Mouse (Mus musculus) kidney, postnatal 0 days (tissue): ENCODE measurements around the gene Gm15262. TPM values are rescaled to one million over a fixed set of nuclear protein-coding genes. Genes with fewer than 3 reads are reported as not detected.
A peak's percentile ranks its signal among the peaks of the same experiment; 100 is the strongest.
"Not testable (repeated sequence)": the region's sequence is repeated elsewhere in the genome, so short reads cannot be mapped to it uniquely, and the experiment has no call there.

Source experiments
- ATAC-seq: fragments of 200-750 bp; cut with Nextera tagmentation; replicated peaks from 2 replicates; pipeline ENCODE4 v1.8.0; 2017; ENCODE audit warnings: low read depth, moderate number of reproducible peaks, moderate TSS enrichment, moderate library complexity; ENCODE audit not compliant: low FRiP score
- DNase-seq: peaks from one replicate; pipeline ENCODE4 v3.0.0-alpha.2; 2016; ENCODE audit warnings: low spot score
- H3K27ac ChIP-seq: fragments of 300-500 bp; sonication (generic); 2 replicates; pipeline ENCODE4 v1.5.1; 2014; ENCODE audit warnings: mild to moderate bottlenecking
- H3K27me3 ChIP-seq: fragments of 300-500 bp; sonication (generic); 2 replicates; pipeline ENCODE4 v1.6.1; 2014; ENCODE audit warnings: low read length, mixed read lengths; ENCODE audit not compliant: insufficient read depth
- H3K36me3 ChIP-seq: fragments of 300-500 bp; sonication (generic); 2 replicates; pipeline ENCODE4 v1.6.1; 2014; ENCODE audit warnings: low read length, mixed read lengths; ENCODE audit not compliant: insufficient read depth
- H3K4me1 ChIP-seq: fragments of 300-500 bp; sonication (generic); replicated peaks from 2 replicates; pipeline ENCODE4 v1.6.1; 2014; ENCODE audit warnings: antibody characterized with exemption, low read length, mixed read lengths; ENCODE audit not compliant: insufficient read depth
- H3K4me2 ChIP-seq: fragments of 300-500 bp; sonication (generic); 2 replicates; pipeline ENCODE4 v1.6.1; 2014; ENCODE audit warnings: mild to moderate bottlenecking, low read length, moderate library complexity, mixed read lengths
- H3K4me3 ChIP-seq: fragments of 300-500 bp; sonication (generic); replicated peaks from 2 replicates; pipeline ENCODE4 v1.5.1; 2014; ENCODE audit warnings: low read depth, low read length
- H3K9ac ChIP-seq: fragments of 300-500 bp; sonication (generic); 2 replicates; pipeline ENCODE4 v1.6.1; 2014; ENCODE audit warnings: low read depth, low read length
- H3K9me3 ChIP-seq: fragments of 300-500 bp; sonication (generic); replicated peaks from 2 replicates; pipeline ENCODE4 v1.6.1; 2016; ENCODE audit warnings: low read length, inconsistent platforms, mixed read lengths
- CTCF ChIP-seq: IDR thresholded peaks from 2 replicates; pipeline ENCODE4 v1.5.1; 2016; ENCODE audit warnings: antibody characterized with exemption, low read depth, mild to moderate bottlenecking, moderate library complexity
- WGBS: fragments of 180-500 bp; shearing (Covaris S2); extraction: QIAGEN DNeasy Blood & Tissue Kit; methylation state at CpG from one replicate; pipeline ENCODE4 v1.1.7; 2014; 5-methylcytosine and 5-hydroxymethylcytosine counted together
- polyA plus RNA-seq: library from polyadenylated mRNA; unstranded; fragments of >200 nt; fragmentation: Nextera tagmentation; extraction: Ambion mirVana; gene quantifications from 2 replicates; pipeline ENCODE4 v1.2.1, GENCODE M21; 2015

Gm15262 gene
- polyA plus RNA-seq: not detected in 2 replicates

DNA sequence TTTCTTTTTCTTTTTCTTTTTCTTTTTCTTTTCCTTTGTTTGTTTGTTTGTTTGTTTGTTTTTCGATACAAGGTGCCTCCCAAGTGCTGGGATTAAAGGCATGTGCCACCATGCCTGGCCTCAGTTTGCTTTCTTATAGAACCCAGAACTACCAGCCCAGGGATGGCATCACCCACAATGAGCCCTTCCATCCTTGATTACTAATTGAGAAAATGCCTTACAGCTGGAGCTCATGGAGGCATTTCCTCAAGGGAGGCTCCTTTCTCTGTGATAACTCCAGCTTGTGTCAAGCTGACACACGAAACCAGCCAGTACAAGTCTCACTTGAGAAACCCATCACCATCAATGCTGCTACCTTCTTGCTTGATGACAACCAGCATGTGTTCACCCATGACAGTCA, at the start of gene Gm15262:
TSS of gene Gm15262 (plus strand) at position 301 of the 400 bp plus-strand sequence.
- 73% methylated on average over 2 of the region's 2 CpGs for WGBS
- H3K9me3 ChIP-seq, H3K4me2 ChIP-seq, H3K4me1 ChIP-seq, ATAC-seq, H3K36me3 ChIP-seq, DNase-seq, H3K27ac ChIP-seq, H3K9ac ChIP-seq, H3K27me3 ChIP-seq, H3K4me3 ChIP-seq: not testable (repeated sequence)

DNA sequence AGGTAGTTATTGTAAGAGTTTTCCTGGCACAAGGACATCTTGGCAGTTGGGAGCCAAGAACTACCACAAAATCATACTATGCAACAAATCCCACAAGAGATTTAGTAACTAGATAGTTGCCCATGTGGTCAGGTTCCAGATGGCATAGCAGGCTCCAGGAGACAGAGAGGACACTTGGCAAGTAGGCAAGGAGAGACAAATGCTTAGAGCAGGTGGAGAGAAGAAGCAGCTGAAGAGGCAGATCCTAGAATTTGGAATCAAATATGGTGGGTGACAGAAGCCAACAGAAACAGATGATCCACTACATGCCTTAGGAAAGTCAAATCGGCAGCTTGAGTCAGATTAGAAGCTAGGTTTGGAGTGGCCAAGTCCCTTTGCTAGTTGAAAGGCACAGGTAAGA, 20.9 kb downstream of the Gm15262 start:
- Histone ChIP-seq H3K9me3 (no peaks in the 10 kb centered on the region), H3K4me2 (no peak overlapping the region), H3K36me3 (no peaks in the 10 kb centered on the region), H3K4me3 (no peak overlapping the region), H3K27ac (no peak overlapping the region), H3K9ac (no peak overlapping the region), H3K4me1 (no peaks in the 10 kb centered on the region), H3K27me3 (no peaks in the 10 kb centered on the region)
- DNase-seq (no peak), ATAC-seq (no peak)
- WGBS: 80% methylated on average over 1 of the region's 1 CpGs
- no peak for TF ChIP-seq CTCF

DNA sequence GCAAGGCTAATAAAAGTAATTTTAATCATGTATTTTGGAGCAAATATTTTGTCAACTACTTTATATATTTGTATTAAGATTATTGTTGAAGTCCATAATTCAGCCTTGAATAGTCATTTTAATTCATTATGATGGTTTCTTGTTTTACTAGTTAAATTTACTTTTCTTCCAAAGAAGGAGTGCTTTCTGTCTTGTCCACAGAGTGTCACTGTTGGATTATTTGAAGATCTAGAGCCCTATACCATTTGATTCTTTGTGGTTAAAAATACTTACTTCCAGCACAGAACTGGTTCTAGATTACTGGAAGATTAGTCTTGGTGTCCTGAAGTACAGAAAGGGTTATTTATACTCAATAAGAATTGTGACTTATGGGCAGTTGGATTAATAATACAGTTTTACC, 29.2 kb downstream of the Gm15262 start:
- Histone ChIP-seq H3K4me2 (no peak overlapping the region), H3K4me1 (no peaks in the 10 kb centered on the region), H3K9me3 (no peaks in the 10 kb centered on the region), H3K36me3 (no peaks in the 10 kb centered on the region), H3K27ac (no peak overlapping the region), H3K27me3 (no peaks in the 10 kb centered on the region), H3K9ac (no peak overlapping the region), H3K4me3 (no peak overlapping the region)
- no peak for ATAC-seq
- TF ChIP-seq CTCF: no peak
- no peak for DNase-seq

DNA sequence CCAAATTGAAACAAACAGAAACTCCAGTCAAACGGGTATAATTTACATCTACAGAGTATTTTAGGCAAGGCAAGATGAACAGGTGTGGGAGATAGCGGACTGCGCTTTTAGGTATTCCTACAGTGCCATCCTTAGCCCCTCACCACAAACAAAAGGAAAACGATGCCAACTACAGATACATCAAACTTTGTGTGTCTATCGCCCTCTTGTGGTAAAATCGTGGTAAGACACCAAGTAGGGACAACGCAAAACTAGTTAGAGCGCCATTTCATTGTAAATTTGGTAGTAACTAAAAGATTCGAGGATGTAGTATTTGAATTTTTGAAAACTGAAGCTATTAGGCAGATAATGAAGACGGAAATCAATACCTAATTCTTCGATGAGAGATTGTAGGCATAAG, 83.7 kb downstream of the Gm15262 start:
- no peaks in the 10 kb centered on the region for H3K27me3 ChIP-seq
- DNase-seq (peak; percentile 1), ATAC-seq (no peak)
- H3K9me3 ChIP-seq: no peaks in the 10 kb centered on the region
- WGBS: 45% methylated on average over 11 of the region's 11 CpGs
- no peak overlapping the region for H3K27ac ChIP-seq
- TF ChIP-seq CTCF: peak; percentile 52; the same call in 1 of the 2 replicates
- no peaks in the 10 kb centered on the region for H3K4me1 ChIP-seq
- H3K4me3 ChIP-seq: no peak overlapping the region
- H3K9ac ChIP-seq: no peak overlapping the region
- no peaks in the 10 kb centered on the region for H3K36me3 ChIP-seq
- H3K4me2 ChIP-seq: no peak overlapping the region

DNA sequence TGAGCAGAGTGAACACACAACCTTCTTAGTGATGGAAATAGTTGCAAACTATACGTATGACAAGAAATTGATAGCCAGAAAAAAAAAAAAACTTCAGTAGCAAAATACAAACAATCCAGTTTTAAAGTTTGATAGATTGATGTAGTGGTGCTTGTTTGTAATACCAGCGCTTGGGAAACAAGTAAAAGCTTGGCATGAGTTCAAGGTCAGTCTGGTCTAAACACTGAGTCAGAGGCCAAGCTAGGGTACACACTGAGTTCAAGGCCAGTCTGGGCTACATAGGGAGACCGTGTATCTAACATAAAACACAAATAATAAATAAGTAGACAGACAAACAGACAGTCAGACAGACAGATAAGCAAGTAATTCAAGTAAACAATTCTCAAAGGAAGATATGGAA, 84.2 kb downstream of the Gm15262 start:
- WGBS: 58% methylated on average over 3 of the region's 3 CpGs
- no peak for ATAC-seq

DNA sequence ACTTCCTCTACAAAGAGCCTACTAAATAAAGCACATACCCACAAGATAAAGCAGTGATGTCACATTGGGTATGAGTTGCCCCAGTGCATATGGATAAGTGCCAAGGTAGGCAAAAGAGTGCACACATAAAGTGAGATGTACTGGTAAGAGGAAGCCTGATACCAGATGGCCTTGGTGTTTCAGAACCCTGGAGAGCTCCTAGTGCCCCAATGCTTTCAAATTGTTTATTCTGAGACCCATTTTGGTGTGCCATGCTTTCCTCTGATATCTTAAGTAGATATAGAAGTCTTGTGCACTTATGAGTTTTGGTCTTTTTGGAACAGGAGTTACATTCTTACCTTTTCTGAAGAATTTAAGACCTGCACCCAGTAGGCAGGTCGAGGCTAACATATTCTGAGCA, 88.3 kb downstream of the Gm15262 start:
- Histone ChIP-seq H3K9me3 (no peaks in the 10 kb centered on the region), H3K4me1 (no peaks in the 10 kb centered on the region), H3K4me3 (no peak overlapping the region), H3K27ac (no peak overlapping the region), H3K4me2 (no peak overlapping the region), H3K36me3 (no peaks in the 10 kb centered on the region), H3K27me3 (no peaks in the 10 kb centered on the region), H3K9ac (no peak overlapping the region)
- TF ChIP-seq CTCF: no peak
- 68% methylated on average over 1 of the region's 1 CpGs for WGBS
- peak; percentile 44 for DNase-seq
- no peak for ATAC-seq

More for the DNA sequence above, 84.2 kb downstream of the Gm15262 start:
- Histone ChIP-seq H3K9me3 (no peaks in the 10 kb centered on the region), H3K27me3 (no peaks in the 10 kb centered on the region), H3K4me1 (no peaks in the 10 kb centered on the region), H3K4me2 (no peak overlapping the region), H3K36me3 (no peaks in the 10 kb centered on the region), H3K4me3 (no peak overlapping the region), H3K27ac (no peak overlapping the region), H3K9ac (no peak overlapping the region)
- DNase-seq: no peak
- TF ChIP-seq CTCF: no peak

DNA sequence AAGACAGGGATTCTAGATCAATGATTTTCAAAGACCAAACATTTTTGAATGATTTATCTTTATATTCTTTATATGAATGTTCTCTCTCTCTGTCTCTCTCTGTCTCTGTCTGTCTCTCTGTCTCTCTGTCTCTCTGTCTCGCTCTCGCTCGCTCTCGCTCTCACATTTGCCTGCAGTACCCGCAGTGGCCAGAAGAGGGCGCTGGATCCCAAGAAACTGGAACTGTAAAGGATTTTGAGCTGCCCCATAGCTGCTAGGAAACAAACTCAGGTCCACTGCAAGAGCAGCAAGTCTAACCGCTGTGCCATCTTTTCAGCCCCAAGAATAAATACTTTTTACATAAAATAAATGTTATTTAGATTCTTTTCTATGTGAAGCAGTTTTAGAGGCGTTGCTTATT, 98.5 kb downstream of the Gm15262 start:
- WGBS: 52% methylated on average over 8 of the region's 8 CpGs
- Histone ChIP-seq H3K4me3 (no peak overlapping the region), H3K27me3 (no peaks in the 10 kb centered on the region), H3K4me2 (no peak overlapping the region), H3K27ac (no peak overlapping the region), H3K9ac (no peak overlapping the region), H3K4me1 (no peaks in the 10 kb centered on the region), H3K36me3 (no peaks in the 10 kb centered on the region), H3K9me3 (no peaks in the 10 kb centered on the region)
- DNase-seq (peak; percentile 0), ATAC-seq (no peak)
- peak; percentile 75 for TF ChIP-seq CTCF
